Mouse (Mus musculus) embryo, embryonic 11 days (tissue): ENCODE data around the gene Vgf.

Experiments
- DNase-seq: peaks from one replicate; pipeline ENCODE4 v3.0.0-alpha.2; 2015

The Vgf gene

DNA sequence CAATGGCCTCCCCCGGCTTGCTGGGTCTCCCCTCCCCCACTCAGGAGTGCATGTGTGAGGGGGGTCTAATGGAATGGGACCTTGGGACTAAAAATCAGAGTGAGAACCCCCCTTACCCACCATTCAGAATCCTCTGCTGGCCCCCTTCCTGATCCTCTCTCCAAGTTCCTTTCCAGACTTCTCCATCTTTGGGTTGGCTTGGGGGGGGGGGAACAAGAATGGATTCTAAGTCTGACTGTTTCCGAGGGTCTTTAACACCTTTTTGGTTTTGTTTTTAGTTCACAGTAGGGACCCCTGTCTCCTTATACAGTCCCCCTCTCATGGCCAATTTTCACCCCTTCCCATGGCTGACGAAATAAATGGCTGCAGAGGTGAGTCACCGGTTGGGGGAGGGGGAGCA, at the start of gene Vgf:
Gene Vgf (plus strand): TSS at position 301 of the 400 bp plus-strand sequence.
- DNase-seq = no peak

DNA sequence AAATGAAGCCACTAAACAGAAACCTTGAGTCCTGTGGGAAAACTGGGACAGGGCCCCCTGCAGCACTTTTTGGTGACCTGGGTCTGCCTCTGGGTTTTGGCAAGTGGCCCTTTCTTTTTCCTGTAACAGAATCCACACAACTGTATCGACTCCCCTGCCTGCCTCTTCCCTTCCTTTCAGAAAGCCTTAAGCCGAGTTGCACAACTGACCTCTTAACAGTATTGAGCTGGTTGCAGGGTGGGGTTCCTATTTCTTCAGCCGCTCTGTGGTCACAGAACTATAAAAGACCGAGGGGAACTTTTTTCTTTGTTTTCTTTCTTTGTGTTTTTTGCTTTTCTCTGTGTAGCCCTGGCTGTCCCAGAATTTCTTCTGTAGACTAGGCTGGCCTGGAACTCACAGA, 48.4 kb upstream of the Vgf start:
- DNase-seq = no peak

DNA sequence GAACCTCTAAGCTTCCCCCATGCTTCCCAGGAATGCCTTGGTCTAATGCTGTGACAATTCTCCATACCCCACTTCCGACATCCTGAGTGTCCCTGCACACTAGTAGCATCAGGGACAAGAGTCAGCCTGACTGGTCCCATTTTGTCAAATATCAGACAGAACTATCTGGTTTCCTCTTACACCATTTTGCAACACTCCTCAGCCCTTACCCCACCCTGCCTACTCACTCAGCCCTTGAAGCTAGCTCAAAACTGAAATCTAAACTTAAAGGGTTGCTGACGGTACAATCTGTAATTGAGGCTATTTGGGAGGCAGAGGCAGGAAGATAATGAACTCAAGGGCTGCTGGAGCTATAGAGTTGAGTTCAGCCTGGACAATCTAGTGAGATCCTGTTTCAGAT, 46.4 kb upstream of the Vgf start:
- no peak for DNase-seq

DNA sequence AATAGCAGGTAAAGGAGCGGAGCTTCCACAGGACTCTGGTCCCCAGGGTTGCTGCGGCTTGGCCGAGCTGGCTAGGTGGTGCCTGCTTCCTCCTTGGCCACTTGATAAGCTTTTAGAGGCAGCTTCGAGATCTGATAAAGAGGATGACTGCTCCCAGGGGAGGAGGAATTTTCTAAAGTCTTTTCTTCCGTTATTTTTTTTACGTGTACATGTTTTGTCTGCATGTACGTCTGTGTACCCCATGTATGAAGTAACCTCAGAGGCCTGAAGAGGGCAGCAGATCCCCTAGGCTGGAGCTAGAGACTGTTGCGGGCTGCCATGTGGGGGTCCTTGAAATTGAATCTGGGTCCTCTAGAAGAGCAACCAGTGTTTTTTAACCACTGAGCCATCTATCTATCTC, 45.2 kb upstream of the Vgf start:
- DNase-seq = no peak

DNA sequence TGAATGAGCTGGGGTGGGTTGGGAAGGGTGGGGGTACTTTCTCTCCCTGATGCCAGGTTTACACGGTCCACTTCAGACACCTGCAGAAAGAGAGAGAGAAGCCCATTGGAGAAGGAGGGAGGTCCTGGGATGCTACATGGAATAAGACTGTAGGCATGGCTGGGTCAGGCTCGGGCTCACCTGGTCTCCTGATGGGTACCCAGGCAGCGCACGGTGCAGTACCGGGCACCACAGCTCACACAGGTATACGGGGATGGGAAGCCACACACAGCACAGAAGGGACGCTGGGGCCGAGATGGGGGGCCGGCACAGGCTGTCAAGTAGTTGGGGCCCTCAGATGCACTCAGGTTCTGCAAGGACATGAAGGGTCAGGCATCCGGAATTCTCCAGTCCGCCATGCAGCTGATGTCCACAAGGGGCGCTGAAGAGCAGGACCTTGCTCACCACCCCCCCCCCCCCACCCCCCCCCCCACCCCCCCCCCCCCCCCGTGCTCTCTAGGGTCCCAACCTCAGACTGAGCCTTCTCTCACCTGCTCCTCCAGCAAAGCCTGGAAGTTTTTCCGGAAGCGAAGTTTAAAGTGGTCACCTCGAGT, 43.8 kb upstream of the Vgf start:
- DNase-seq = peak; percentile 61

GRCm38 (mm10) chr5:136984828-136985227, 41.4 kb upstream of the Vgf start:
- DNase-seq = peak; percentile 33

DNA sequence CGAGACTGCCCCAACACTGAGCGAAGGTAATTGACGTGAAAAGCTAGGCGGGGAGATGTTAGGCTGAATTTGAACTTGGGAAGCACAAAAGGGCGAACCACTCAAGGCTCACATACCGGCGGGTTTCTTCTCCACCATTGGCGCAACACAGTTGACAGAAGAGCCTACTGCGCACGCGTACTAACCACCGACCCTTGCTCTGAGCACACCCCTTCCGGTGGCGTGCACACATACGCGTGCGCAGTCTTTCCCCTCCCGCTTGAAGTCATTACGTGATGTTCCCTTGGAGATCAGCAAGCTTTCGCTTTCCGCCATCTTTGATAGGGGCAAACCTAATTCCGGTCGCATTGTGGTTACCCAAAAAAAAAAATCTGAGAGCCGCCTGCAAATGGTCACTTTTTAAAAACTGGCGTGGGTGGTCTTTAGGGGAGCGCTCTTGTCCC, 39.5 kb upstream of the Vgf start, which contains the start of gene Plod3:
Gene Plod3 (plus strand): TSS at position 325 of the 443 bp plus-strand sequence.
- DNase-seq = peak; percentile 100

GRCm38 (mm10) chr5:136987138-136987933, 38.9 kb upstream of the Vgf start:
- DNase-seq = peak; percentile 84

- peak; percentile 32 for DNase-seq
Observed at GRCm38 (mm10) chr5:136987934-136988271, 38.3 kb upstream of the Vgf start, which contains the start of gene Znhit1. TSS of gene Znhit1 (minus strand) at chr5:136988021.

DNA sequence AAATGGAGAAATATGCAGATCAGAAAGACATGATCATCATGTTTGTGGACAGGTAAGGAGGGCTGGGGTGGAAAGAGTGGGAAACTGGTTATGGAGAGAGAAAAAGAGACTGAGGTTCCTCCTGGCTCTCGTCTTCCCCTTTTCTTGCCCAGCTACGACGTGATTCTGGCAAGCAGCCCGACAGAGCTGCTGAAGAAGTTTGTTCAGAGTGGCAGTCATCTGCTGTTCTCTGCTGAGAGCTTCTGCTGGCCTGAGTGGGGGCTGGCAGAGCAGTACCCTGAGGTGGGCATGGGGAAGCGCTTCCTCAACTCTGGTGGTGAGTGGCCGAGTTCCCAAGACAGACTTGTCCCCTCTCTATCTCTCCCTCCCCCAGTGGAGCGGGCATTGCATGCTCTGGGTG, 37.8 kb upstream of the Vgf start:
- no peak for DNase-seq

- DNase-seq = no peak
Observed at GRCm38 (mm10) chr5:136989801-136990200, 36.4 kb upstream of the Vgf start.

- DNase-seq = no peak
Observed at GRCm38 (mm10) chr5:136999449-136999848, 26.7 kb upstream of the Vgf start.

- peak; percentile 20 for DNase-seq
Observed at GRCm38 (mm10) chr5:137000612-137001011, 25.6 kb upstream of the Vgf start.

DNA sequence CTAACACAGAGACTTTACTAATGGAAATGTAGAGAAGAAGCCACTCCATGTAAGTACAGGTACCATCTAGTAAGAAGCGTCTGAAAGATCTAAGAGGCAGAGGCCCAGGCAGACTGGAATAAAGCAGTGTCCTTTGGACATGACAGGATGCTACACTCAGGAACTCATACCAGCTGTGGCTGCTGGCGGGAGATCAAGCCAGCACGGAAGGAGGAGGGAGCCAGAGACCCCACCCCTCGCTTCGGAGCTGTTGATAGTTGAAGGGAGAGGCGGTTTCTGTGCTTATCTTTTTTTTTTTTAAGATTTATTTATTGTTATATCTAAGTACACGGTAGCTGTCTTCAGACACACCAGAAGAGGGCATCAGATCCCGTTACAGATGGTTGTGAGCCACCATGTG, 18.9 kb upstream of the Vgf start:
- no peak for DNase-seq

DNA sequence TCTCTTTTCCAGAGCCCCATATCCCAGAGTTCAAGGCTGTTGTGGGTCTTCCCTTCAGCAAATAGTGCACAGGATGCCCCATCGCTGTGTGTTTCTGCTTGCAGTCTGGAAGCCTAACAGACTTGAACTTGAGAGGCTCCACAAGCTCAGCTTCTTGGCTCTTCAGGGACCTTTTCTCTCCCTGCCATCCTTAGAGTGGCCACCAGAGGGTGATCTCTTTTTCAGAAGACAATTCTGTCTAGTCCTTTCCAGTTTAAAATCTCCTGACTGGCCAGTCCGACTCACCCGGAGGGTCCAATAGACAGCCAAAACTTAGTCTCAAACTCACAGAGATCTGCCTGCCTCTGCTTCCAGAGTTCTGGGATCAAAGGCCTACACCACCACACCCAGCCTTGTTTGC, 16.2 kb upstream of the Vgf start:
- DNase-seq = peak; percentile 65

- DNase-seq = no peak
Observed at GRCm38 (mm10) chr5:137012401-137012950, 13.7 kb upstream of the Vgf start.

DNA sequence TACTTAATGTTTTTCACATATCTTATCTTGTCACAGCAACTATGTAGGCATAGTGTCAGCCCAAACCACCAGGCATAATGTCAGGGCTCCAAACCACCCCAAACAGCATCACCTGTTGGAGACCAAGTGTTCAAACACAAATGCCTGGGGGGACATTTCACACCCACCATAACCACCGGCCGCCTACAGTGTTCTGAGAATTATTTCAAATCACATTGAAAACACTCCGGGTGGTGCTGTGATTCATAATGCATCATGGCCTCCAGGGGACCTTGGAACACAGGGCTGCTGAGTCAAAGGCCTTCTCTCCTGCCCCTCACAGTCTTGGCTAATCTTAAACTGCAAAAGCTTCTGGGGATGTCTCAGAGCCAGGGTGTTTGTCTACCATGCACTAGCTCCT, 10.3 kb upstream of the Vgf start:
- DNase-seq = no peak

DNA sequence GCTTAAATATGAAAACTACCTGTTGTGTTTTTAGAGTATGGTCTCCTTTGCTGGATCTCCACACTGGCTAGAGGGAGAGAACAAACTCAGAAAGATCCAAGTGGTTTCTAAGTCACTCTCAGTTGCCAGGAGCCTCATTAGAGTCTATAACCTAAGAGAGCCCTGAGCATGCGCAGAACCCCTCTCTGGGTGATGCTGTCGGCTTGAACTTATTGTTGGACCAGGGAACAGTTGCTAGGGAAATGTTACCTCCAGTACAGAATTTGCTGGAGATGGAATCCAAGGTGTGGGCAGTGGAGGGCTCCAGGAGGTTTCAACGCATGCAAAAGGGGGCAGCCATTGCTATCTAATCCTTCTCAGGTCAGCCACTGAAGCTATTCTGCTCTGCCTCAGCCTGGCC, 1.9 kb upstream of the Vgf start:
- no peak for DNase-seq

DNA sequence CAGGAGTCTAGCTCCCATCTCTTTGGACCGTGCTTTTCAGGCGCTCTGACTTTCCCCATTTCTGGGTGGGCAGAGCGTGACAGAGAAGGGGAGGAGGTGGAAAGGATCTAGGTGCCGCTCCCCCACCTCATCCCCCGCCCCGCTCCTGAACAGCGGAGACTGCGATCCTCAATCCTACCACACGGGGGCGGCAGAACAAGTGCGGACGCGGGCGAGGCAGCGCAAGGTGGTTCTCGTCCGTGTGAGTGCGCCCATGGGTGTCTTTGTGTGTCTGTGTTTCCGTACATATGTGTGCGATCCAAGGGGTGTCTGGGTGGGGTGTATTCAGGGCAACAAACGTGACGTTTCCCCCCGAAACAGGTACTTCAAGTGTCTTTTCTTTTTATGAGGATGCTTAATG, 1.1 kb upstream of the Vgf start:
- peak; percentile 83 for DNase-seq

GRCm38 (mm10) chr5:137028561-137029272, 2.5 kb downstream of the Vgf start:
- DNase-seq = no peak

DNA sequence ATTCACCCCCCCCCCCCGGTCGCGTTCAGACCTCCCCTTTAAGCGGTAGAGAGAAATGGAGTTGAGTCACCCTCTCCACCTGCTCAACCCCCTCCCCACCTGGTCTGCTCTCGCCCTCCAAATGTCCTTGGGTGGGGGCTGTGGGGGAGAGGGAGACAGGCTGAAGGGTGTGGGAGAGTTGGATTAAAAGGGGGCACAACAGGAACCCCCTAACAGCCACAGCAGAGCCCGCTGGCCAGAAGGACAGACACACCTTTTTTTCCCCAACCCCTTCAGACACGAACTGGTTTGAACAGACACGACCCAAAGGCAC, 3.0 kb downstream of the Vgf start:
- no peak for DNase-seq

GRCm38 (mm10) chr5:137029643-137030415, 3.6 kb downstream of the Vgf start:
- peak; percentile 98 for DNase-seq

GRCm38 (mm10) chr5:137030416-137030810, 4.2 kb downstream of the Vgf start:
- no peak for DNase-seq
